Mouse (Mus musculus): ENCODE measurements at regions not wholly inside any gene's neighbourhood (a gene's known extent, or its start where the extent isn't known, plus 50 kb on each side); places are given as distances from the start of the nearest gene placed in this dataset.

- DNase-seq, result no peak
Observed at GRCm38 (mm10) chr15:87239057-87239456, 305.0 kb upstream of the Fam19a5 start.

GRCm38 (mm10) chr15:87261497-87261896 lies 282.6 kb upstream of the Fam19a5 start:
- DNase-seq, result no peak

- DNase-seq, result no peak
Observed at GRCm38 (mm10) chr15:87264906-87265305, 279.2 kb upstream of the Fam19a5 start.

GRCm38 (mm10) chr15:87290987-87291529 lies 253.0 kb upstream of the Fam19a5 start:
- no peak for DNase-seq

- no peak for DNase-seq
Observed at GRCm38 (mm10) chr15:87319896-87320295, 224.2 kb upstream of the Fam19a5 start.

GRCm38 (mm10) chr15:87321067-87321985 lies 222.8 kb upstream of the Fam19a5 start:
- peak in 1 of 2 experiments; percentile 15 for DNase-seq

GRCm38 (mm10) chr15:87325389-87325788 lies 218.7 kb upstream of the Fam19a5 start:
- DNase-seq, result no peak

GRCm38 (mm10) chr15:87326281-87326680 lies 217.8 kb upstream of the Fam19a5 start:
- DNase-seq, result no peak

- DNase-seq, result peak; percentile 26 to 48
Observed at GRCm38 (mm10) chr15:87332441-87332840, 211.7 kb upstream of the Fam19a5 start.

GRCm38 (mm10) chr15:87333527-87333926 lies 210.6 kb upstream of the Fam19a5 start:
- DNase-seq, result no peak

- no peak for DNase-seq
Observed at GRCm38 (mm10) chr15:87334430-87334829, 209.7 kb upstream of the Fam19a5 start.

GRCm38 (mm10) chr15:87335324-87335723 lies 208.8 kb upstream of the Fam19a5 start:
- DNase-seq, result no peak

- DNase-seq, result no peak
Observed at GRCm38 (mm10) chr15:87335737-87336136, 208.4 kb upstream of the Fam19a5 start.

GRCm38 (mm10) chr15:87339904-87340303 lies 204.2 kb upstream of the Fam19a5 start:
- DNase-seq, result peak in 1 of 2 experiments; percentile 10

- DNase-seq, result no peak
Observed at GRCm38 (mm10) chr15:87342656-87343055, 201.4 kb upstream of the Fam19a5 start.

- DNase-seq, result no peak
Observed at GRCm38 (mm10) chr15:87345826-87346225, 198.3 kb upstream of the Fam19a5 start.

- peak in 1 of 2 experiments; percentile 16 for DNase-seq
Observed at GRCm38 (mm10) chr15:87349533-87350247, 194.4 kb upstream of the Fam19a5 start.

- no peak for DNase-seq
Observed at GRCm38 (mm10) chr15:87352812-87353211, 191.3 kb upstream of the Fam19a5 start.

GRCm38 (mm10) chr15:87353886-87354285 lies 190.2 kb upstream of the Fam19a5 start:
- DNase-seq, result no peak

- DNase-seq, result no peak
Observed at GRCm38 (mm10) chr15:87360457-87360856, 183.6 kb upstream of the Fam19a5 start.

- DNase-seq, result no peak
Observed at GRCm38 (mm10) chr15:87365712-87366361, 178.3 kb upstream of the Fam19a5 start.

- no peak for DNase-seq
Observed at GRCm38 (mm10) chr15:87367381-87367780, 176.7 kb upstream of the Fam19a5 start.
